Mouse (Mus musculus) midbrain, postnatal 0 days (tissue): Measurements from ENCODE around the gene Psat1. TPM values are rescaled to one million over a fixed set of nuclear protein-coding genes. Genes with fewer than 3 reads are reported as not detected.

ENCODE experiments used
- ATAC-seq: fragments of 200-750 bp; cut with Nextera tagmentation; 2 replicates; pipeline ENCODE4 v1.8.0; 2017; ENCODE audit warnings: moderate number of reproducible peaks, mild to moderate bottlenecking, moderate TSS enrichment, moderate library complexity; ENCODE audit not compliant: low FRiP score
- DNase-seq: peaks from one replicate; pipeline ENCODE4 v3.0.0-alpha.2; 2015; ENCODE audit warnings: low spot score
- H3K27ac ChIP-seq: fragments of 300-500 bp; sonication (generic); 2 replicates; pipeline ENCODE4 v1.5.1; 2014; ENCODE audit warnings: low read depth, mild to moderate bottlenecking, low read length, mixed read lengths
- H3K27me3 ChIP-seq: fragments of 300-500 bp; sonication (generic); 2 replicates; pipeline ENCODE4 v1.6.1; 2014; ENCODE audit warnings: low read length, control low read depth, mixed read lengths; ENCODE audit not compliant: insufficient read depth
- H3K36me3 ChIP-seq: fragments of 300-500 bp; sonication (generic); 2 replicates; pipeline ENCODE4 v1.6.1; 2014; ENCODE audit warnings: low read length, control low read depth, mixed read lengths; ENCODE audit not compliant: insufficient read depth
- H3K4me1 ChIP-seq: fragments of 300-500 bp; sonication (generic); 2 replicates; pipeline ENCODE4 v1.6.1; 2014; ENCODE audit warnings: mild to moderate bottlenecking, control low read depth, antibody characterized with exemption, low read length, mixed read lengths; ENCODE audit not compliant: insufficient read depth
- H3K4me2 ChIP-seq: fragments of 300-500 bp; sonication (generic); 2 replicates; pipeline ENCODE4 v1.6.1; 2014; ENCODE audit warnings: low read depth, mild to moderate bottlenecking, low read length, mixed read lengths; ENCODE audit not compliant: poor library complexity, severe bottlenecking
- H3K4me3 ChIP-seq: fragments of 300-500 bp; sonication (generic); 2 replicates; pipeline ENCODE4 v1.5.1; 2014; ENCODE audit warnings: low read depth, mild to moderate bottlenecking, low read length, moderate library complexity
- H3K9ac ChIP-seq: fragments of 300-500 bp; sonication (generic); replicated peaks from 2 replicates; pipeline ENCODE4 v1.6.1; 2014; ENCODE audit warnings: mild to moderate bottlenecking, low read length, moderate library complexity, mixed read lengths; ENCODE audit not compliant: poor library complexity, severe bottlenecking
- H3K9me3 ChIP-seq: fragments of 300-500 bp; sonication (generic); 2 replicates; pipeline ENCODE4 v1.6.1; 2016; ENCODE audit warnings: low read length, control low read depth
- CTCF ChIP-seq: IDR thresholded peaks from 2 replicates; pipeline ENCODE4 v1.5.1; 2016; ENCODE audit warnings: antibody characterized with exemption, mild to moderate bottlenecking
- WGBS: fragments of 180-500 bp; shearing (Covaris S2); extraction: QIAGEN DNeasy Blood & Tissue Kit; methylation state at CpG from one replicate; pipeline ENCODE4 v1.1.7; 2014; 5-methylcytosine and 5-hydroxymethylcytosine counted together
- polyA plus RNA-seq: library from polyadenylated mRNA; unstranded; fragments of >200 nt; fragmentation: Nextera tagmentation; extraction: Ambion mirVana; gene quantifications from 2 replicates; pipeline ENCODE4 v1.2.1, GENCODE M21; 2015
- total RNA-seq: library from RNA; depleted of rRNA; stranded (reverse); fragments of >200 nt; gene quantifications from 2 replicates; pipeline ENCODE4 v1.2.3, GENCODE M21; 2014

The Psat1 gene
- total and polyA plus RNA-seq, 2 experiments from 2014 or later, result 68.0 to 97.3 TPM

DNA sequence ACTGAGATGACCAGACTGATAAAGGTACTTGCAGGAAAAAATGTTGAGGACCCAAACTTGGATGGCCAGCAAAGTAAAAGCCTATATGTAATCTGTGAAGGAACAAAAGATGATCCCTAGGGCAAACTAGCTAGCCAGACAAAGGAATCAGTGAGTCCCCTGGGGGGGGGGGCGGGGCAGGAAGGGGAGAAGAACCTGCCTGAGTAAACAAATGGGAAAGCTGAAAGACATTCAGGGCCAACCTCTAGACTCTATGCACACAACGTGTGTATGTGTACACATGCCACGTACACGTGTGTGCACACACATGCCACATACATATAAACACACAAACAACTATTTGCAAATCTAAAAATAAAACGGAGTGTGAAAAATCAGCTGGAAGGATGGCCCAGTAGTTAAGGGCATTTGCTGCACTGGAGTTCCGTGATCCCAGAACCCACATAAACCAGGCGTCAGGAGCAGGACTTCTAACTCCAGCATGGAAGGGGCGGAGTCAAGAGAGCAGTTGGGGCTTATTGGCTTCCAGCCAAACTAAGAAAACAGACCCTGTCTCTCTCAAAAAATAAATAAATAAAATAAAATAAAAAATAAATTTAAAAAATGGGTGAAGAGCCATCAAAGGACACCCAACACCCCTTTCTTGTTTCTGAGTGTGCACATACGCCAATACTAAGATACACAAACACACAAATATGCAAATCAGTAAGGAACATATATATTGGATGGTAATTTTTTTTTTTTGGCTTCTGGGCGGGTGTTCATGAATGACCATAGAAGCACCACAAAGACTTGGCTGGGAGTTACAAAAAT is 36.0 kb upstream of the Psat1 start:
- DNase-seq, result no peak
- H3K4me3 ChIP-seq, result peak overlapping the region; percentile 90; the same call in 1 of the 2 replicates

DNA sequence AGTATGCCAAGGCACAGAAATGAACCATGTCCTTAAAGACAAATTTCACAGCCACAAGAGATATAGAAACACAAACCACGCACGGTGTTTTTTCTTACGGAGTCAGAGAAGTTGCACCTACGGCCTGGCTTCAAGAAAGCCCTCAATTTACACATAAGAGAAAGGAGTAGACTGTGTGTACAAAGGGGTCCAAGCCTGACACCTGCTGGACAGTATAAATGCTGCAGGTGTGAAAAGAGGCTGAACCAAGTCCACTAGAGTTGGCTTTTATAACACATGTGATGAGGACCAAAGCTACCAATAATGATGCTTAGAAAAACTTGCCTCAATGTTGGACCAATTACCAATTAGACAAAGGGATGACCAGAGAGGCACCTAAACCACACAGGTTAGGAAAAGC is 34.7 kb upstream of the Psat1 start:
- Histone ChIP-seq H3K9me3 (no peaks in the 10 kb centered on the region), H3K27ac (no peak overlapping the region), H3K4me3 (no peak overlapping the region), H3K27me3 (no peaks in the 10 kb centered on the region), H3K9ac (0 out of 2 replicates have a peak overlapping the region, but pooled peaks have one; percentile 24), H3K4me2 (0 out of 2 replicates have a peak overlapping the region, but pooled peaks have one; percentile 12), H3K4me1 (0 out of 2 replicates have a peak, but pooled peaks cover 2% of the 10 kb centered on the region), H3K36me3 (0 out of 2 replicates have a peak, but pooled peaks cover 8% of the 10 kb centered on the region)
- peak; percentile 80 for DNase-seq
- 24% methylated on average over 4 of the region's 4 CpGs for WGBS
- peak; percentile 53; the same call in 1 of the 2 replicates for ATAC-seq
- TF ChIP-seq CTCF, result peak; percentile 91

More for the DNA sequence above, 36.0 kb upstream of the Psat1 start:
- Histone ChIP-seq H3K27ac (no peak overlapping the region), H3K36me3 (0 out of 2 replicates have a peak, but pooled peaks cover 3% of the 10 kb centered on the region), H3K4me1 (0 out of 2 replicates have a peak, but pooled peaks cover 2% of the 10 kb centered on the region), H3K27me3 (no peaks in the 10 kb centered on the region), H3K9me3 (no peaks in the 10 kb centered on the region), H3K9ac (no peak overlapping the region), H3K4me2 (peak overlapping the region; percentile 74)
- 45% methylated on average over 9 of the region's 10 CpGs for WGBS
- ATAC-seq, result no peak
- TF ChIP-seq CTCF, result no peak

GRCm38 (mm10) chr19:15973365-15973764 is 26.2 kb upstream of the Psat1 start:
- DNase-seq (no peak), ATAC-seq (no peak)
- no peak overlapping the region for H3K4me2 ChIP-seq
- peaks cover 36% of the 10 kb centered on the region for H3K36me3 ChIP-seq
- H3K4me3 ChIP-seq, result no peak overlapping the region
- no peak for TF ChIP-seq CTCF
- H3K9me3 ChIP-seq, result no peaks in the 10 kb centered on the region
- no peak overlapping the region for H3K27ac ChIP-seq
- no peak overlapping the region for H3K9ac ChIP-seq
- no peaks in the 10 kb centered on the region for H3K4me1 ChIP-seq
- 79% methylated on average over 4 of the region's 4 CpGs for WGBS
- H3K27me3 ChIP-seq, result no peaks in the 10 kb centered on the region

DNA sequence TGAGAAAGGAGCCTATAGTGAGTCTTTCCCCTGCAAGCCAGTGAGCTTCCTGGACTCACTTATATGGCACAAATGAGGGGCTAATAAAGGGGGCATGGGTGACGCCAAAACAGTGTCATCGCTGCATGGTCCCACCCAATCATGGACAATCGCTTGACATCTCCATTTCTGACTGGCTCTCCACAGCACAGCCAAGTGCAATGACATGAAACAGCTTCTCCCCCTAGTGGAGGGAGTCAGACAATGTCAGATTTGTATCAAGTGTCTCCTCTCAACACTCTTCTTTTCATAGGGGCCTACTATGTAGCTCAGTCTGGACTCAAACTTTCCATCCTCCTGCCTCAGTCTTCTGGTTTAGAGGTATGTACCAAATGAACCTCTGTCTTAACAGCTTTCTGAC is 17.9 kb upstream of the Psat1 start:
- Histone ChIP-seq H3K36me3 (peaks cover 31% of the 10 kb centered on the region), H3K4me1 (no peaks in the 10 kb centered on the region), H3K27ac (no peak overlapping the region), H3K9ac (no peak overlapping the region), H3K27me3 (no peaks in the 10 kb centered on the region), H3K4me2 (no peak overlapping the region), H3K9me3 (no peaks in the 10 kb centered on the region), H3K4me3 (no peak overlapping the region)
- ATAC-seq, result peak; percentile 74
- TF ChIP-seq CTCF, result peak; percentile 86
- peak; percentile 76 for DNase-seq
- 54% methylated on average over 3 of the region's 3 CpGs for WGBS

- Histone ChIP-seq H3K4me2 (no peak overlapping the region), H3K36me3 (peaks cover 28% of the 10 kb centered on the region), H3K9me3 (no peaks in the 10 kb centered on the region), H3K4me3 (no peak overlapping the region), H3K9ac (no peak overlapping the region), H3K27ac (no peak overlapping the region), H3K27me3 (no peaks in the 10 kb centered on the region), H3K4me1 (no peaks in the 10 kb centered on the region)
- no peak for TF ChIP-seq CTCF
- 92% methylated on average over 7 of the region's 7 CpGs for WGBS
- DNase-seq (no peak), ATAC-seq (no peak)
Observed at GRCm38 (mm10) chr19:15964533-15964932, 17.4 kb upstream of the Psat1 start.

DNA sequence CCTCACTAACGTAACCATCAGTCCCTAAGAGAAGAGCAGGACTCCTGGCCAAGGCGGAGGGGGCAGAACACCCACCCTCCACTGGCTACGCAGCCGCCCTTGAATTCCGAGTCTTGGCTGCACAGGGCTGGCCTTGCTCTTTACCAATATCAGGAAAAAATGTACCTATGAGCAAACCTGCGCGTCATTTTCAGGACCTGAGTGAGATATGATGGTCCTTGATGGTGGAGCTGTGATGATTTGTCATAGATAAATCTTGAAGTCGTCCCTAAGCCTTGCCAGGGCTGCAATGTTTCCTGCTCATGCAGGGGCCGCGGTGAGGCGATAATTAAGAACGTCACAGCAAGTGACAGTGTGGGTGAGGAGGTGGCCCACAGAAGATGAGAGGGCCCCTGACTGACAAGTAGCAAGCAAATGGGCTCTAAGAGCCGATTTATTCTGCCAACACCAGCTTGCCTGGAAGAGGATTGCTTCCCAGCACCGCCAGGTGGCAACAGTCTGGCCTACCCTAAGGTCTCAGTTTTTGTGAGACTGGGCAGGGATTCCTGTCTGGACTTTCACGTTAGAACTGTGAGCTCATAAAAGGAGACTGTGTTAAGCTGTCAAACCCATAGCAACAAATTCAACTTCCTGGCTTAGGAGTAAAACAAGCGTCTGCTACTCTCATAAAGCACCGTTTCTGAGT is 16.0 kb upstream of the Psat1 start:
- TF ChIP-seq CTCF, result peak; percentile 28
- no peak overlapping the region for H3K4me3 ChIP-seq
- peaks cover 22% of the 10 kb centered on the region for H3K36me3 ChIP-seq
- no peak overlapping the region for H3K9ac ChIP-seq
- H3K27me3 ChIP-seq, result no peaks in the 10 kb centered on the region
- ATAC-seq, result no peak
- H3K9me3 ChIP-seq, result no peaks in the 10 kb centered on the region
- no peak overlapping the region for H3K4me2 ChIP-seq
- H3K4me1 ChIP-seq, result no peaks in the 10 kb centered on the region
- WGBS, result 87% methylated on average over 17 of the region's 17 CpGs
- DNase-seq, result no peak
- no peak overlapping the region for H3K27ac ChIP-seq
